Mouse (Mus musculus) A20 (cell line): ENCODE data around the gene Nlrc5.
A peak's percentile ranks its signal among the peaks of the same experiment; 100 is the strongest.

Source experiments
- DNase-seq: peaks from one replicate; pipeline ENCODE4 v3.0.0-alpha.2; 2011; ENCODE audit warnings: low read depth, low spot score

Gene Nlrc5

DNA sequence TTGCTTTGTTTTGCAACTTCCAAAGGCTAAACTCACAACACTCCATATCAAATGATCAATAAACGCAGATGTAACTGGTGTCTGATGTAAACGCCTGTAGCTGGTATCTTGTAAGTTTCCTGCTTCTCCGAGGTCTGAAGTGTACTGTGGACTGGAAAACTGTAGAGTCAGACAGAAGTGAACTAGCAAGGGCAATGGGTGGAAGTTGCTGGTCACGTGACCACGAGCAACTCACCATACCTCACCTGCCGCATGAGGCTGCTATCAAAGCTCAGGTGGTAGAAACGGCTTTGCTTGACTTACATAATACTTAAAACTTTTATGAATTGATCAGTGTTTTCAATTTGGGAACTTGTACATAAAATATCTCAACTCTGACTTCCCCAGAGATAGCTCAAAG is 93.0 kb downstream of the Nlrc5 start:
- DNase-seq, result no peak

GRCm38 (mm10) chr8:94528245-94528644 is 94.1 kb downstream of the Nlrc5 start:
- DNase-seq, result peak; percentile 62

- DNase-seq, result no peak
These were observed 95.7 kb downstream of the Nlrc5 start for GRCm38 (mm10) chr8:94529875-94530274.

GRCm38 (mm10) chr8:94530643-94531042 is 96.5 kb downstream of the Nlrc5 start:
- no peak for DNase-seq

GRCm38 (mm10) chr8:94532000-94532399 is 97.8 kb downstream of the Nlrc5 start:
- DNase-seq, result no peak

DNA sequence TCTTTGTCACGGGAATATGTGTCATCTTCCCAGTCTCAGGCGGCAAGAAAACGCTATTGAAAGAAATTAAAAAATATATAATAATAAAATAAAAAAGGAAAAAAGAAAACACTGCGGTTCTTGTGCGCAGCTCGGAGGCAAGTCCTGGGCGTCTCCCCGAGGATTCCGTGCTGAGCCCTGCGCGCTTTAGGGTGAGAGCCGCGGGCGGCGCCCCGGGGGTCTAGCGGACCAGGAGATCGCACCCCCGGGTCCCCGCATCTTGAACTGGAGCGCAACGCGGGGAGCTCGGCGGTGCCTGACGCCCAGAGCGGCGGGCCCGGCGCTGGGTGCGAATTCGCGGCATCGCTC is 98.3 kb downstream of the Nlrc5 start:
- no peak for DNase-seq

DNA sequence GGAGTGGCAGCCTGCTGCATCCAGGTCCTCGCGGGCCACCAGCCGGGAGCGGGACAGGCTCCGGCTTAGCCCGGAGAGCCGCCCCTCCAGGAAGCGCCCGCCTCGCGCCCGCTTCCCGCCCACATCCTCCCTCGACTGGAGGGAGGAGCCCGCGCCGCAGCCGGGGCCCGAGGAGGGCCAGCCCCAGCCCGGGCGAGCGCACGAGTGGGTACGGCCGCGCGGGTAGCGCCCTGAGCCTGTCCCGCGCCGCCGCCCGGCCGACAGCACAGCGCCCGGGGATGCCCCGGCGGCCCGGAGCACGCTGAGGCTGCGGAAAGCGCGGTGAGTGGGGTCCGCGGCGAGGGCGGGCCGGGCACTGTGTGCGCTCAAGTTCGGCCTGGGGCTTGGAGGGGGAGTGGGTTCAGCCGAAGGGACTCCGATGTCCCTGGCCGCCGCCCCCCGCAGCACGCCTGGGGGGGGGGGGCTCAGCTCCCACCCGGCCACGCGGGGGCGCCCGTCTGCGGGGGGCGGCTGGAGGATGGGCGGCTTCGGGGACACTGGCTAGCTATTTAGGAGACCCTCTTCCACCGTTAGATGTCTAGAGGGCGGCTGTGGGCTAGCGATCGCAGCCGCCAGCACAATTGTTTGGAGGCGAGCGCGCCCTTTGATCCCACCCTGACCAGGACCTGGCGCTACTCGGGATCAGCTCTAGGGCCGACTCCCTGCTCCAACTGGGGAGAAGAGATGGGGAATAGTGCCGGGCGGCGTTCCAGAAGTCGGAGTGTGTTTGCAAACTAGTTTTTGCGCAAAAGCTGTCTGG is 98.9 kb downstream of the Nlrc5 start, which contains the start of gene Cpne2:
Cpne2 (plus strand) TSS at position 118 of the 799 bp plus-strand sequence.
- DNase-seq, result no peak

DNA sequence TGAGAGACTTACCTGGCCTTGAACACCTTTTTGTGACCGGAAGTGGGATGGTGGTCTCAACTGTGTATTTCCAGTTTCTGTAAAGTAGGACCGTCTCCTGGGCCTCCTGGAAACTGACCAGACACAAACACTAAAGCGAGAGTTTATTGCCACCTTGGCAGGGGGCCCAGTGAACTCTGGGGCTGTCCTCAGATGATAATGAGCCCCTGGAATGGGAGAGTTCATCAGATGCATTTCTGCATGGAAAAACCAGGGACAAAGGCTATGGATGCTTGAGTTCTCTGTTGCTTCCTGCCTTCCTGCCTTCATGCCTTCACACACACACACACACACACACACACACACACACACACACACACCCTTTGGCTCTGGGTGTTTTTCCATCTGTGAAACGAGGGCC is 100.5 kb downstream of the Nlrc5 start:
- no peak for DNase-seq

DNA sequence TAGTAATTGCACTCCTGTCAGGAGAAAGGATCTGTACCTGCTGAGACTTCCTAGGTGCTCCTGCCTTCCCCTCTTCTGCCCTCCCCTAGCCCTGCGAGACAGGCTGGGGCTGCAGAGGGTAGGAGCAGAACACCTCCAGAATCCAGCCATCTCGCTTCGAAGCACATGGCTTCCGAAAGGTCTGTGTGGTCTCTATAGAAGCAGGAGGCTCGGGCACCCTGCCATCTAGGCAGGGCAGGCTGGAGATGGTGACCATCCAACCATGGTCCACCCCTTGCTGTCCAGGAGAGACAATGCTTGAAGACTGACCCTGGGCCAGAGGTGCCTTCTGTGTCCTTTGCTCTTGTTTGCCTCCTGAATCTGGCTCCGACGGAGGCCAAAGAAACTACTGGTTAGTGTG is 101.5 kb downstream of the Nlrc5 start:
- DNase-seq, result no peak

- DNase-seq, result no peak
These were observed 103.3 kb downstream of the Nlrc5 start for GRCm38 (mm10) chr8:94537456-94537855.

- DNase-seq, result no peak
These were observed 105.9 kb downstream of the Nlrc5 start for GRCm38 (mm10) chr8:94540025-94540424.

DNA sequence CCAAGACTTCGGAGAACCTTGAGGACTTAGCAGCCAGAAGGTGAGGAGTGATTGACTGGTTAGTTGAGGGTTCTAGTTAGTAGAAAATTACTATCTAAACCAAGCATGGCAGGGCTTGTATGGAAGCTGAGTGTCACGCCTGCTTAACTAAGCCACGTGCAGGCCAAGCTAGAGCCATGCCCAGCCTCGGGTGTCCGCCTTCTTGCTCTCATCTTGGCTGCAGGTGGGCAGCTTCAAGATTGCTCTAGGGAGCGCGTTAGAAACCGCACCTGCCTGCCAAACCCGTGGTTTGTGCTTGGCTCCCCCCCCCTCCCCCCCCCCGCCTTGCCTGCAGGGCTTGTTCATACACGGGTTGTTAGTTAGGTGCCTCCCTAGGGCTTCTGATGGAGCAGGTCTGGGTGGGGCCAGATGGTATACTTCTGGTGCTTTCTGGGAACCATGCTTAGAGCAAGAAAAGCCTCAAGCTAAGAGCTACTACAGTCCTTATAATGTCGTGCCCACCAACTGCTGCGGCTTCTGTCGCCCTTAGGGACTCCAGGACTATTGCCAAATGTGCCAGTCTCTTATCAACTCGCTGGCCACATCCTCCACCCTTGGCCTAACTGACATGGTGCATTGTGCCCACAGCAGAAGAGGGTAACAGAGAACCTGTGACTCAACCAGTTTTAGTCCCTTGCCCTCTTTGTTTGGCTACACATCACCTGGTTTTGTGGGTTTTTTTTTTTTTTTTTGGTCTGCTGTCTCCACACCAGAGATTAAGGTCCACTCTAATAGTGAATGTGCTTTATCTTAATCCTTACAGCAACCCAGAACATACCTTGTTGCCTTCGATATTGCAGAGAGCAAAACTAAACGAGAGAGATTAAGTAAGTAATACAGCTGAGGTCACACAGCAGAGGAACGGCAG is 107.0 kb downstream of the Nlrc5 start:
- DNase-seq, result peak; percentile 64

- DNase-seq, result no peak
These were observed 109.8 kb downstream of the Nlrc5 start for GRCm38 (mm10) chr8:94543981-94544380.

GRCm38 (mm10) chr8:94549041-94549440 is 114.9 kb downstream of the Nlrc5 start:
- no peak for DNase-seq

DNA sequence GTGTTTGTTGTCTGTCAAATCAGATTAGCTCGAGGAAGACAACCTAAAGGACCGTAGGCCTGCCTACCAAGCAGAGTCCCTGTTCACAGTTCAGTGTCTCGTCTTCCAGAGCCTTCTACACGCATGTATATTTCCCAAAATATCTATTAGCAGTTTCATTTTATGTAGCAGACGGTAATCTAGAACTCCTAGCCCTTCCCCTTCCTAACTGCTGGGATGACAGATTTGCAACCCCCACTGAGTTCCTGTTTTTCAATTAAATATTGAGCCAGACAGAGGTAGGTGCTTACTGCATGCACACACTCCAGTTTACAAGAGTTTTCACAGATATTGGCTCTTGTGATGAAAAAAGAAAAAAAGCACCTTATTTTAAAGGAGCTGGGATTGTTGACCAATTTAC is 115.3 kb downstream of the Nlrc5 start:
- no peak for DNase-seq

DNA sequence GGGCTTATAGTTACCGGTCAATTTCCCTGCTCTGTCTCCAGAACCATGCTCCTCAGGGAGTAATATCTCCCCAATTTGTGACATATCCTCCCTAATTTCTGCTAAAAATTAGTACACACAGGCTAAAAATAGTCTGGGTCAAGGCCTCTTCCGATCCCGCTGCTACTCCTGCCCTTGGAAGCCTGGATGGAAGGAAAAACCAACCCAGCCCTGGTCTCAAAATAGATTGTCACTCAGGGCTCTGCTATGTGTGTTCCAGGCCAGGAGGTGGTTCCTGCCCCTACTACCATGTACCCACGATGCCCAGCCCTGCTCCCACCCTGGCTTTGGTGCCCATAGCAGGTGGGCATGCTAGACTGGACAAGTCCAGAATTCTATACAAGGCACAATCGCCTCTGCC is 115.8 kb downstream of the Nlrc5 start:
- no peak for DNase-seq

DNA sequence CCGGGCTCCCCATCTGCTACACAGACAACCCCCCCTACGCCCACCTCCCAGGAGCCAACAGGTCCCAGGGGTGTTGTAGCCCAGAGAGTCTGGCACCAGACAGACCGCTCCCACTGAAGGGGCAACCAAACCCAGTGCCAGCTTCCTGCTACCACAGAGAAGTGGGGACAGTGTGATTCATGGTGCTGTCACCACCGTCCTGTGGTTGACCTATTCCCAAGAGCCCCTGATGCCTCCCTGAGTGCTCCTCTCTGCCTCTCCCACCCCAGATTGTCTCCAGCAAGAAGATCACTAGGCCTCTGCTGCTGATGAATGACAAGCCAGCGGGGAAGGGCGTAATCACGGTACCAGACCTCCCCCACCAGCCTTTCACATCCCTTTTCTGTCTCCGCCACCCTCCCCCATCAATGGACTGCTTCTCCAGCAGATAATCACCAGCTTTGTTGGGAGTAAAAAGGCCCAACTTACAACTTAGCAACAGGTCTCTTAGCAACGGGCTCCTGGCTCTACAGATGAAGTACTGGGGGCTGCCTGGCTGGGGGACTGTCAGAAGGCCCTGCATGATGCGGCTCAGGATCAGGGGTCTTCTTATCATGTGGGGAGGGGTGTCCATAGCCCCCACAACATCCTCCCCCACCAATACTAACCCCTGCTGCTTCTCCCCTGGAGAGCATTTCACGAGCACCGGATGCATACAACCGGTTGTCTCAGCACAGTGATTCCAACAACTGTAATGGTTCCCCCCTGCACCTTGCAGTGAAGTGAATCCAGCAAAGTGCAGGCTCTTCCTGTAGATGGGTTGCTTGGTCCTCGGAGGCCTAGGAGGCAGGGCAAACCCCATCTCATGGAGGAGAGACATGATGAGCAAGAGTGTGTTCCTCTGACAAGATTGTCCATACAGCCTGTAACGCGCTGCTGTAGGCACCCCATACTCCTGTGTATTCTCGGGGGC is 117.6 kb downstream of the Nlrc5 start:
- DNase-seq, result peak; percentile 52

DNA sequence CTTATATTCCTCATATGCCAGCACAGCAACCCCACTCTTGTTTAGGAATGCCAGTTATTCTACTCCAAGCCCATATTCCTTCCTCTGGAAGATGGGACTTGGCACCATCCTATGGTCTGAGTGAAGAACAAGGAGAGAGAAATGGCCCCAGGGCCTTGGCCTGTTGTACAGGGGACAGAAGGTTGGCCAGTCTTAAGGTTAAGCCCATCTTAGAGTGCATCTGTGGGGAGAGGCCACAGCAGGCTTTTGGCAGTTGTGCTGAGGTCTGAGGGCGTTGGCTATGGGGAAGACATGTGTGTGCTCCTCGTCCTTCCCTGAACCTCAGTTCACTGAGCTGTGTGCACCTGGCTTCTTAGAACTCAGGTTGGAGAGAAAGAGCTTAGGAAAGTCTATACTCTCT is 118.5 kb downstream of the Nlrc5 start:
- no peak for DNase-seq

- DNase-seq, result no peak
These were observed 123.1 kb downstream of the Nlrc5 start for GRCm38 (mm10) chr8:94557281-94557680.

DNA sequence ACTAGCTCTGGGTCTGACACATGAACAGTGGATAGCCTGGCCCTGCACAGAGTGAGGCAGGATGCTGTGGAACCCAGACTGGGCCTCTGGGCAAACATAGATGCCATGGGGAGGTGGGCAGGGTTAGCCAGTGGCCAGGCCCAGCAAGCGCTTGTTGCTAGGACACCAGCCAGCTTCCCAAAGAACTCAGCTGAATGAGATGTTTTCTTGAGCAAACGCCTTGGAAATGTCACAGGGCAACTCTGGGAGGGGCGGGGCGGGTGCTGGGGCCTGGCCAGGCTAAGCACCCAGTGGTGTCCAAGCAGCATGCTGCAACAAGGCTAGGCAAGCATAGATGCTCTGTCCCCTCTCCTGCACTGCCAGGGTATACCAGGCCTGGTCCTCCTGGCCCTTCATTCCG is 127.1 kb downstream of the Nlrc5 start:
- no peak for DNase-seq

- no peak for DNase-seq
These were observed 130.3 kb downstream of the Nlrc5 start for GRCm38 (mm10) chr8:94564421-94564820.

DNA sequence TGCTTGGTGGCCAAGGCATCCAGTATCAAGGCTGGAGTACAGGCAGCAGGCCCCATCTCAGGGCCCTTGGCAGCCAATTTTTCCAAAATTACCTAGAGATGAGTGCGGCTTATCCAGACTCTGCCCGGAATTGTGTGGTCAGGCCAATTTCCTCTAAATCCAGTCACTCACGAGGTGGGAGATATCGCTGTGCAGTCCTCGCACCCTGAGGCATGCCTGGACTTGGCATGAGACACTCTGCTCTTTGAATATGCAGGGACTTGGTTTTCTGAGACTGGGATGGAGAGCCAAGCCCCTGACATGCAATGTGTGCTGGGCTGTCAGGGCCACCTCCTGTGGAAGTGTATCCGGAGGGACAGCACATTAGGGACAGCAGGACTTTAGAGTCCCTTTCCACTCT is 131.9 kb downstream of the Nlrc5 start:
- DNase-seq, result no peak
